Mouse (Mus musculus) common myeloid progenitor, adult 5-6 weeks (primary cell): ENCODE results near the gene Adgrb3. TPM values are rescaled to one million over a fixed set of nuclear protein-coding genes. Genes with fewer than 3 reads are reported as not detected.

Experiments
- ATAC-seq: replicated peaks from 2 replicates; pipeline ENCODE4 v1.8.0; 2016; ENCODE audit warnings: low read depth, mild to moderate bottlenecking, moderate TSS enrichment, inconsistent platforms; ENCODE audit not compliant: poor library complexity, severe bottlenecking
- total RNA-seq: library from RNA; stranded (forward); fragments of 200-1000, 187-1606 nt; gene quantifications from 2 replicates; pipeline ENCODE4 v1.2.3, GENCODE M21; 2017

Gene Adgrb3
- total RNA-seq, 1 experiment from 2014 or later: not detected

GRCm38 (mm10) chr1:25178347-25179130 lies 651.0 kb downstream of the Adgrb3 start:
- no peak for ATAC-seq

GRCm38 (mm10) chr1:25167120-25167519 lies 662.4 kb downstream of the Adgrb3 start:
- ATAC-seq: no peak

DNA sequence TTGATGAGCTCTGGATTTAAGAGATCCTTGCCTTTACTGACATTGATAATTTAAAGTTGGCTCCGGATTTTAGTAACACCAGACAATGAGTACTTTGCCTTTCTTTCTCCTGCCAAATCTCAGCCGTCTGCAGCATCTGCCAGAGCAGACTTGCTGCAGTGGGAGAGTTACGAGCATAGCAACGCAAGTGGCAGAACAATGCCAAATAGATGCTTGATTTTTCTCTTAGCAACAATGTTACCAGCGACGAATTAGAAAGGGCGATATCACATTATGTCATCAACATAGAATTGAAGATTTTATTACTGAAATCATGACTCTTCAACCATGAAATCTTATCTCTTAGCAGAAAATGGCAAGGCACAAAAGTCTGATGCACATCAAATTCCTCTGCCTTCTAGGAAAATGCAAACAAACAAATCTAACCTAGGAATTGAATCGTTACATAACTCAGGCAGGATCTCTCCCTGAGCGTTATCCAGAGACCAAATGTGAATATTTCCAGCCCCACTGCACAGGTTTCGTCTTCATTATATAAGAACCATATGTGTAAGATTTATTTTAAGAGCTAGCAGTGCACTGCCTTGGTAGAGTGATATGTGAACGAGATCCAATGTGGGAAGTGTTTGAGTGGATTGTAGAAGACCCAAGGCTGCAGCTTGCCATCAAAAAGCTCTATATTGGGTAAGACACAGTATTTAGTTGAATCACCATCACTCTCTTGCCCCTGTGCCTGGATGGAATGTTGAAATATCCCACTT lies 663.3 kb downstream of the Adgrb3 start:
- no peak for ATAC-seq

DNA sequence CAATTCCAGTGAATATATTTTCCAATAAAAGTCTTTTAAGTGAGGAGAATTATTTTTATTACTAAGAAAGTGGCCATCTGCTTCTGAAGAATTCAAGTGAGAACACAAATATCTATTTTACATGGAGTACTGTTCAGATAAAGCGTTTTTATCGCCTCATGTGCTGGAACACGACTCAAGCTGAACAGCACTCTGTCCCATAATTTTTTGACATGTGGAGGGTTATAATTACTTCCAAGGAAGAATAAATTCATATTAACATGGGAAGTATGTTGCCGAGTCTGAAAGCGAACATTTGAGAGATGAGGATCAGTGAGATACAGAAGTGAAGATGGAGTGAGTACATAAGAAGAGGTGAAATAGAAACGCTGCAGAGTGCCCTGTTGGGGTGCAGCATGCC lies 665.9 kb downstream of the Adgrb3 start:
- no peak for ATAC-seq

- no peak for ATAC-seq
Measured at GRCm38 (mm10) chr1:25146206-25146605, 683.3 kb downstream of the Adgrb3 start.

GRCm38 (mm10) chr1:25132150-25132824 lies 697.2 kb downstream of the Adgrb3 start:
- ATAC-seq: no peak

DNA sequence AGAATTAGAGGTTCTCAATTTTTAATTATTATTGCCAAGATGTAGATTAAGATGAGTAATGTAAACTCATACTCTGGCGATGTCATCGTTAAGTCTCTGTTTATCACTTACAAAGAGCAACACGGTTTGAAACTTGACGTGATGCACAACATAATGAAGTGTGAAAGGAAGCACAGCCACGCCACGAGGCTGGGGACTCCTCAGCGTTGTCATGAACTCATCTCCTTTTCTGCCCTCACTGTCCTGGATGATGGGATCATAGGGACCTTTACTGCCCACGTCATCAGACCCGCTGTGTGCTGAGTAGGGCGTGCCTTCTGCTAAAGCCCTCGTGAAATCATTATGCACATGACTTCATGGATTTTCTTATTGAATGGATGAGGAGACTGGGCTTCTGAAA lies 714.0 kb downstream of the Adgrb3 start:
- ATAC-seq: no peak

DNA sequence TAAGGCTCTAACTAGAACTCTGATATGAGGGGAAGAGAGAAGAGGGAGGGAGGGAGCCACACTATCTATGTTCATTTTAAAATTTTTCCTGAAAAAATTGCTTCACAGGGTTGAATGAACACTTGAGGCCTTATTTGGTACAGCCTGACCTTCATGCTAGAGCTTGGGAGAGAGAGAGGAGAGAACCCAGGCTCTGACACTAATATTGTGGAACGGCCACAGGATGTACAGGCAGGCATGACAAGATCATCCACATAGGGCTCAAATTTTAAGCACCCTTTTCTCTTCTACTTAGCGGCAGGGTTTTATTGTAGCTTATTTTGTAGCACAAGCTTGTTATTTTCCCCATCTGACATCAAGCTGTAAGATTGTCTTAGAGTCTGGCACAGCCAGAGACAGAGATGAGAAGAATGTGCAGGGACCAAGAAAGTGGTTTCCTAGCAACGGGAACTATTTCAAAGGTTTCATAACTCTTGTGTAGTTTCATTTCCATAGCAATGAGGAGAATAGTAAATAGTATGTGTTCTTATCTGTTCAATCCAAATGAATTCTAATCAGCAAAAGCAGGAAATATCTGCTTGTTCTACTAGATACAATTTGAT lies 721.9 kb downstream of the Adgrb3 start:
- ATAC-seq: no peak

DNA sequence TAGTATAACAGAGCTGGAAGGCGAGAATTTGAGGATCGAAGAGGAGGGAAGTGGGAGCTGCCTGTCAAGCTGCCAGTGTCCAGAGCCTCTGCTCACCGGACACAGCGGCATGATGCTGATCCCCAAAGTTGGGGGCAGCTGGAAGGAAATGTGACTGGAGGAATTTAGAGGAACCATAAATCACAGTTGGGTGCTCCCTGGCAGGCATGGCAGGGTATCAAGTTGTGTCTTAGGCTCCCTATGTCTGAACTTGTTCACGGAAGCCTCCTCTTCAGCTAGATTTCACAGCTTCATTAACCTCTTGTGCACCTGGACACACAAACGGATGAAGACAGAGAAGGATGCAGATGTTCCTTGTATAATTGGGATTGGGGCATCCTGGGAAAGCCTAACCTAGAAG lies 722.8 kb downstream of the Adgrb3 start:
- ATAC-seq: no peak

DNA sequence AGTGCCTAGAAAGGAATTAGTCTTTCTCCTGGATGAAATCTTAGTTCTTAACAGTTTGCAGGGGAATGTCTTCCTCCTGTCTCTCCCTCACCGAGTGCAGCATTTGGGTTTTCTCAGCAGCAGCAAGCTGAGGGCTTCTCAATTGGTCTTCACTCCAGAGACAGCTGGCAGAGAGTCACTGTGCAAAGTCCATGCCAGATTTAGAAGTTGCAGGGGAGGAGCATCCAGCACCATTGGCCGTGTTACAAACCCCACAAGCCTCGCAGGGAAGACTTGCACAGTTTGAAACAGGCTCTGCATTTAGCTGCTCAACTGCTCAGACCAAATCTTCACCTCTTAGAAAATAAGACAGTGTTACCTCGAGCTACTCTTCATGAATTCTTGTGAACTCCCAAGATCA lies 724.1 kb downstream of the Adgrb3 start:
- ATAC-seq: no peak

DNA sequence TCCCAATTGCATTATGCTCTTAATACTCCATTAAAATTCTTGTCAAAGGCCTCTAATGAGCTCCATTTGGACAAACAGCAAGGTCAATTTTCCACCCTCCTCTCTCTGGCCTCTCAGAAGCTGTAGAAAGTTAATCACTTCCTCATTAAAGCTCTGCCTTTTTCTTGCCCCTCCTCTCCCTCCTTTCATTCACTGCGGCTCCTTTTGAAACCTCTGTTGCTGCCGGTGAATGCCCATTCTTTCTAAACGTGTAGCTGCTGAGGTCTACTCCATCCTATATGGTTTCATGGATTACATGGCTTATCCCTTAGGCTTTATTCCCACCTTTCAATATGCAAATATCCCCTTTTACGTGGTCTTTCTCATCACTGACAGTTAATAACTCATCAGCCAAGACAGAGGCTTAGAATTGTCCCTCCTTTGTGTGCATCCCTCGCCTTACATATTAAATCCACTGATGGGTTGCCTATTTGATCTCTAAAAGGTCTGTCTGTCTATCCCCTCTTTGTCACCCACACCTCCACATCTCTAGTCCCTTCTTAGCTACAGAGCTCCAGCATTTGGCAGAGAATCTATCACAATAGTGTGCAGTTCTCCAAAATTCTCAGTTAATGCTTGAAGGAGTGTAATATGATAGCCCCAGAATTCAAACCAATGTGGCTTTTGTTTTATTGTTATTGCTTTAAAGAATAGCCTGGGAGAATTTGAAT lies 741.3 kb downstream of the Adgrb3 start:
- ATAC-seq: no peak

DNA sequence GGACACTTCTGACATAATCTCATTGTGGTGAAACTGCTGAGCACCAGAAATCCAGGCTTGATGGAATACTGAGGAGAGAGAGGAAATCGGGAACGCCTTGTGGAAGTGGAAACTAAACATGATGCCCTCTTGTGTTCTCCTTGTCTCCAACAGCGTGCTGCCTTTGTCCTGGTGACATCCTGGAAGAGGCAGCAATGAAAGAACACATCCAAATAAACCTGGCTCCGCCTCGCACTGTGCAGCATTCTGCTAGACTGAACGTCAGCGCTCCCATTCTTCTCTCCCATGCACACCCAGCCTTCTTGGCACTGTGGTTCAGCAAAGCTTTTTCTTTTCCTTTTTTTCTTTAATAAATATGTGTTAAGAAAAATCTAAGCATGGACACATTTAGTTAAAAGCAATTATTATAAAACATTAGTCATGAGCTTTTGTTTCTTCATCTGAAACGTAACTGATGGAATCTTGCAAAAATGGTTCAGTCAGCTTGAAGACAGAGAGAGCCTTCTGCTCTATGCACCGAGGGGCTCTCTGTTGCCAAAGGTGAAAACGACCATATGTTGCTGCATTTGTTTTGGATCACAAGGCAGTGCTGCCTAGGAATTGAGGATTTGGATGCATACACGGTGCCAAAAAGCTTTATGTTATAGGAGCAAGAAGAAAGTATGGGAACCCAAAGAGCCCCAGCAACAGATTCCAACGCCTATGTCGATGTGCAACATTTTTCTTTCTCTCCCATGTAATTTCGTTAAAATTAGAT lies 743.7 kb downstream of the Adgrb3 start:
- ATAC-seq: no peak

DNA sequence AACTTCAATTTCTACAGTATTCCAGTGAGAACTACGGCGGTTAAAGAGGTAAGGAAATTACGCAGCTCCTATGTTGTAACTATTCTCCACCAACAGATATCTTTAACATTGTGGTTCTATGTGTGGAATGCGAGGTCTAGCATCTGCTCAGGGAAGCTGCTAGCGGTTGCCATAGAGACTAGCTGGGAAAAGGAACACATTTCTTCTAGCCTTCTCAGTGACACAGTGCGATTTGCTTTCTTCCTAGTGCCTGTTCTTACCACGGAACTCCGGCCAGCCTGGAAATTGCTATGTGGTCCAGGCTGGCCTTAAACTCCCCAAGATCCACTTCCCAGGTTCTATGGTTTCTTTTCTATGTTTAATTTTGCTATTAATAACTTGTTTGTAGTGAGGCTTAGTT lies 747.1 kb downstream of the Adgrb3 start:
- no peak for ATAC-seq

- no peak for ATAC-seq
Measured at GRCm38 (mm10) chr1:25081265-25081849, 748.1 kb downstream of the Adgrb3 start.

DNA sequence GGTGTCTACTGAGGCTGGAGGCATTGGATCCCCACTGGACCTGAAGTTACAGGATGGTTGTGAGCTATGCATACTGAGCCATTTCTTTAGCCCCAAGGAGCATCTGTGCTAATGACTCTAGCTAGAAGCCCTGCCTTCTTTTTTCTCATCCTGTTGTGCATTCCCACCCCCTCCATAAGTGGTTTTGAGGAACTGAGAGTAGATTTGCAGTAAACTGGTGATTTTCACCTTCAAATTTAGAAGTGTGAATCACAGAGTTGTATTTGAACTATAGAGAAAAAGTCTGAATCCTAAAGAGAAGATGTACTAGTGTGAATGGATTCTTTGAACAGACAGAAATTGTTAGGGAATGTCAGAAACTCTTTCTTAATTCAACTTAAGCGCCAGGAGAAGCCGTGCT lies 750.1 kb downstream of the Adgrb3 start:
- ATAC-seq: no peak

GRCm38 (mm10) chr1:25075952-25076351 lies 753.6 kb downstream of the Adgrb3 start:
- no peak for ATAC-seq

DNA sequence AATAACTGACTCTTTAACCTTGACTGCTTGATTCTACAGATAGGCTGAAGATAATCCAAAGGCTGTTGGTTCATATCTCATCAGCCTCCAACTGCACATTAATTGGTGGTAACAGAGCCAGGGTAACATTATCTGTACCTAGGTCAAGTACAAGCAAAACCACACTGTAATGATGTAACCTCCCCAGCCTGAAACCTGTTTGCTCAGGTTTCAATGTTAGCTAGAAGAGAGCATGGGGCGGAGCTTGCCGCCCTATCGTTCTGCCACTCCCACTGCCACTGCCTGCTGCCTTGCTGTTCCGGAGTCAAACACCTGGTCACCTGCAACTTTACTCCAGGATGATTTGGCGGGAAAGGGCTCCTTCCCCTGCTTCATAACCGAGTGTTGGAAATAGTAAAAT lies 765.5 kb downstream of the Adgrb3 start:
- no peak for ATAC-seq

- no peak for ATAC-seq
Measured at GRCm38 (mm10) chr1:25060935-25061334, 768.6 kb downstream of the Adgrb3 start.

DNA sequence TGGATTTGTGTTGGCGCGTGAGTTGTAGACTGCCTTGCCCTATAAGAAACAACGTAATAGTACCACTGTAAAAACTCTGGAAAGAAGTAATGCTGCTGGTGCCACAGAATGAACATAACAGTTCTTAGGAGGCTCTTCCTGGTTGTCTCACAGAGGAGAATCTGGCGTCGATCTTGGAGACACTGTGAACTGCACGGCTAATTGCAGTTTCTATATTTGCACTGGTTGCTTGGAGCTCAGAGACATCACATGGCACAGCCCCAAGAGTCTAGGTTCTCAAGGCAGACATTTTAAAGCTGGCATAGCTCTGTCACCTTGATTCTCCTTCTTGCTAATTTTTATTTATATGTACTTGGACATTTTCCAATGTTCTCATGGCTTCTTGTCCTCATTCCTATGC lies 769.3 kb downstream of the Adgrb3 start:
- no peak for ATAC-seq
